Mouse (Mus musculus): ENCODE measurements at regions not wholly inside any gene's neighbourhood (a gene's known extent, or its start where the extent isn't known, plus 50 kb on each side); places are given as distances from the start of the nearest gene placed in this dataset.

- TF ChIP-seq CTCF (IDR thresholded peaks at IDR 0.05; ENCODE audit: low read depth, low read length) (no peak), GATA1 (IDR thresholded peaks at IDR 0.05; ENCODE audit: borderline replicate concordance, low read length) (no peak)
Observed at GRCm38 (mm10) chr1:157939516-157939915, 416.6 kb downstream of the Brinp2 start.
